ENCODE assay signal across 9 mouse cellular contexts in the genomic region with DNA sequence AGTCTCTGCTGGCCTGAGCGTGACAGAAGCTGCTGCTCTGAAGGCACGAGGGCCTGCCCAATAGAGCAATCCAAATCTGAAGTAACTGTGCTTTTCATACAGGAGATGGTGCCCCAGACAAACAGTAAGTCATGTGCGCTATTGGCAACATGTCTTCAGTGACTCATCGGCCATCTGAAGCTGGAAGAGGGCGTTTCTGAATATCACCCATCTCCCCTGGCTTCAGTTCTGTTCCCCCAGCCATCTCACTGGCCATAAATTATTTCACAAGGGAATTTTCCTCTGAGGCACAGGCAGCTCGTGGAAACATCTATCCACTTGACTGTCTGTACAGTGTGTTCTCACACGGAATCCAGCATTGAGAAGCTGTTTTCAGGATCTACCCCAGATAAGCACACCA. TPM values are rescaled to one million over a fixed set of nuclear protein-coding genes. Genes with fewer than 3 reads are reported as not detected.
DNase-seq lines count a peak whose midpoint lies in the region; ATAC-seq and TF ChIP-seq lines count a peak whose summit lies in the region.
"Had no signal": no experiment of that assay in that cellular context is flagged by ENCODE, and none has a peak within 500 bp of the region (broad histone marks: within the 10 kb centered on the region; RNA-seq: fewer than 3 reads in every experiment).

No protein-coding gene starts in this region.

- H3K9ac ChIP-seq in liver, postnatal 0 days (replicated peaks), result no peak overlapping the region
- H3K9ac ChIP-seq in liver, embryonic 12.5 days, result no peak overlapping the region
- H3K9ac ChIP-seq in kidney, embryonic 16.5 days (replicated peaks; ENCODE audit: low read length), result no peak overlapping the region
- H3K9ac ChIP-seq: liver, embryonic 15.5 days had no signal

- no peaks in the 10 kb centered on the region for H3K27me3 ChIP-seq in liver, postnatal 0 days (ENCODE audit: insufficient read depth, low read length)
- no peaks in the 10 kb centered on the region for H3K27me3 ChIP-seq in liver, embryonic 12.5 days (replicated peaks)
- no peaks in the 10 kb centered on the region for H3K27me3 ChIP-seq in kidney, embryonic 16.5 days (ENCODE audit: insufficient read depth, low read length)
- H3K27me3 ChIP-seq: liver, embryonic 15.5 days had no signal

- H3K27ac ChIP-seq in liver, postnatal 0 days (ENCODE audit: low read depth), result peak overlapping the region; percentile 57
- H3K27ac ChIP-seq in liver, embryonic 12.5 days, result no peak overlapping the region
- H3K27ac ChIP-seq in bone marrow macrophage, adult 2 months (ENCODE audit: insufficient read depth, low read depth, low read length), result peak overlapping the region; percentile 91
- peak overlapping the region; percentile 27; the same call in 1 of the 2 replicates for H3K27ac ChIP-seq in kidney, embryonic 16.5 days (ENCODE audit: low read length)
- H3K27ac ChIP-seq: liver, embryonic 15.5 days had no signal

- no peak for DNase-seq in liver, postnatal 0 days
- peak; percentile 49 for DNase-seq in gastrocnemius, postnatal 14 days
- DNase-seq in lung, postnatal 4 days, result peak; percentile 42 to 75
- no peak for DNase-seq in embryo, embryonic 10.5 days (ENCODE audit: low spot score)
- no peak for DNase-seq in retina, embryonic 14.5 days (ENCODE audit: low spot score)

- no peaks in the 10 kb centered on the region for H3K9me3 ChIP-seq in liver, postnatal 0 days (ENCODE audit: low read length)
- no peaks in the 10 kb centered on the region for H3K9me3 ChIP-seq in liver, embryonic 12.5 days (replicated peaks)
- H3K9me3 ChIP-seq in kidney, embryonic 16.5 days (ENCODE audit: low read length), result no peaks in the 10 kb centered on the region
- H3K9me3 ChIP-seq: liver, embryonic 15.5 days had no signal

- 80% methylated on average over 7 of the region's 7 CpGs for WGBS in liver, postnatal 0 days (ENCODE audit: insufficient replicate concordance)
- 74% methylated on average over 7 of the region's 7 CpGs for WGBS in liver, embryonic 12.5 days (ENCODE audit: insufficient replicate concordance)
- 68% methylated on average over 7 of the region's 7 CpGs for WGBS in kidney, embryonic 16.5 days

- 0 out of 2 replicates have a peak, but pooled peaks have one; percentile 9 for ATAC-seq in liver, postnatal 0 days
- no peak for ATAC-seq in liver, embryonic 12.5 days
- no peak for ATAC-seq in kidney, embryonic 16.5 days (ENCODE audit: low FRiP score, low TSS enrichment)

- peaks cover 33% of the 10 kb centered on the region for H3K36me3 ChIP-seq in liver, postnatal 0 days (replicated peaks; ENCODE audit: insufficient read depth, low read length)
- peaks cover 90% of the 10 kb centered on the region for H3K36me3 ChIP-seq in liver, embryonic 12.5 days
- peaks cover 43% of the 10 kb centered on the region for H3K36me3 ChIP-seq in kidney, embryonic 16.5 days (ENCODE audit: insufficient read depth, low read length)

- peaks cover 14% of the 10 kb centered on the region for H3K4me1 ChIP-seq in liver, postnatal 0 days (ENCODE audit: insufficient read depth)
- H3K4me1 ChIP-seq in liver, embryonic 12.5 days, result peaks cover 9% of the 10 kb centered on the region; the same call in 1 of the 2 replicates
- peaks cover 38% of the 10 kb centered on the region for H3K4me1 ChIP-seq in bone marrow macrophage, adult 2 months (ENCODE audit: control insufficient read depth, insufficient read depth, low read length)
- peaks cover 16% of the 10 kb centered on the region; the same call in 1 of the 2 replicates for H3K4me1 ChIP-seq in kidney, embryonic 16.5 days (ENCODE audit: insufficient read depth, low read length)

- TF ChIP-seq EP300 in liver, postnatal 0 days (IDR thresholded peaks at IDR 0.05; ENCODE audit: low read depth), result no peak

- TF ChIP-seq POLR2A in bone marrow macrophage, adult 2 months (IDR thresholded peaks at IDR 0.05; ENCODE audit: borderline replicate concordance, low read depth, low read length), result no peak

- intact Hi-C loops in gastrocnemius, postnatal 14 days (cut with DNase I; ENCODE audit: low total_unique reads), result no loop called here

- H3K4me3 ChIP-seq in liver, postnatal 0 days (ENCODE audit: low read depth, low read length), result no peak overlapping the region
- H3K4me3 ChIP-seq in liver, embryonic 12.5 days, result no peak overlapping the region
- peak overlapping the region; percentile 18 for H3K4me3 ChIP-seq in bone marrow macrophage, adult 2 months (ENCODE audit: insufficient read depth, low read length)
- no peak overlapping the region for H3K4me3 ChIP-seq in kidney, embryonic 16.5 days (ENCODE audit: low read length)
- H3K4me3 ChIP-seq: liver, embryonic 15.5 days had no signal

- H3K4me2 ChIP-seq in liver, postnatal 0 days (ENCODE audit: low read depth, low read length), result 0 out of 2 replicates have a peak overlapping the region, but pooled peaks have one; percentile 44
- no peak overlapping the region for H3K4me2 ChIP-seq in liver, embryonic 12.5 days
- H3K4me2 ChIP-seq in kidney, embryonic 16.5 days (replicated peaks; ENCODE audit: low read depth, low read length), result no peak overlapping the region
- H3K4me2 ChIP-seq: liver, embryonic 15.5 days had no signal

- TF ChIP-seq CTCF in liver, postnatal 0 days (IDR thresholded peaks at IDR 0.05; ENCODE audit: low read depth), result no peak
- no peak for TF ChIP-seq CTCF in bone marrow macrophage, adult 2 months (IDR thresholded peaks at IDR 0.05; ENCODE audit: low read depth, low read length)

RNA-seq across cellular contexts. Expression of a gene that starts 22.8 kb away (rescaled TPM):
- polyA plus RNA-seq in liver, postnatal 0 days (2015; fragmentation: Nextera tagmentation; extraction: Ambion mirVana), result 54.5 and 55.5 TPM in 2 replicates
- 47.9 and 52.9 TPM in 2 replicates for polyA plus RNA-seq in liver, embryonic 12.5 days (2016; fragmentation: Nextera tagmentation; extraction: Ambion mirVana)
- polyA plus RNA-seq in bone marrow macrophage, adult 2 months (2012; ENCODE audit: insufficient read depth, insufficient read length, missing spikeins), result 27.5 and 33.2 TPM in 2 replicates
- total RNA-seq in gastrocnemius, postnatal 14 days (2021), result 10 to 100 TPM; 39.1 to 40.3 TPM
- polyA plus RNA-seq in kidney, embryonic 16.5 days (2015; fragmentation: Nextera tagmentation; extraction: Ambion mirVana), result 62.8 and 72.2 TPM in 2 replicates

Comparison
In these comparisons a context has a peak if more than half of its experiments do, and no peak if none do; other contexts are left out.
1. DNase-seq: peak in gastrocnemius, postnatal 14 days (single experiment) and lung, postnatal 4 days (2 of 2); none in liver, postnatal 0 days (single experiment), embryo, embryonic 10.5 days (single experiment) and retina, embryonic 14.5 days (single experiment).